8 mouse cellular contexts compared by ENCODE assay signal in the genomic region with DNA sequence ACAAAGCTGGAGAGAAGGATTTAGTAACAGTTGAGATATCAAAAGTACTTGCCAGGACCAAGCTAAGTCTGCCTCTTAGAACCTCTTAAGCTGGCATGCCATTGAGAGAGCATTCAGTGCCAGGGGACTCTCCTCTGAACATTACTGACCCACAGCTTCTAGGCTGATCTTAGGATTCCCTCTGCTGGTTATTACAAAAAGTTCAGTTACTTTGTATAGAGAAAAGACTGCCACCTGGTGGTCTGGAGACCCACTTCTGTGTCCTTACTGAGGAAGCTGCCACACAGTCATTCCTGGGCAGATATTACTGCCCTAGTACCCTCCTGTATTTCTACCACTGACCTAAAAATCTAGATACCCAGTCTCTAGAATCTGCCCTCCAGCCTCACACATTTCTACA.
DNase-seq lines count a peak whose midpoint lies in the region; ATAC-seq and TF ChIP-seq lines count a peak whose summit lies in the region.

No protein-coding gene starts in this region.

- peak; percentile 80 for TF ChIP-seq EP300 in heart, adult 2 months (IDR thresholded peaks at IDR 0.05; ENCODE audit: insufficient read depth, low read depth, low read length)

- no peak overlapping the region for H3K4me2 ChIP-seq in midbrain, embryonic 13.5 days (replicated peaks)

- DNase-seq in 3134 (ENCODE audit: extremely low read depth, insufficient read length, low spot score), result peak; percentile 41
- DNase-seq in adrenal gland, adult 2 months, result peak; percentile 78
- peak; percentile 66 for DNase-seq in embryo, embryonic 11.5 days (ENCODE audit: low read depth, low spot score)
- DNase-seq in heart, adult 2 months, result peak; percentile 70 to 72
- DNase-seq in kidney, adult 18-20 months, result peak; percentile 76
- DNase-seq in left cerebral cortex, postnatal 36 days (ENCODE audit: low spot score in 2 of 2), result peak; percentile 54 to 67

- no peaks in the 10 kb centered on the region for H3K9me3 ChIP-seq in midbrain, embryonic 13.5 days

- TF ChIP-seq CTCF in heart, adult 2 months (IDR thresholded peaks at IDR 0.05), result peak; percentile 95
- TF ChIP-seq CTCF in small intestine, adult 2 months (IDR thresholded peaks at IDR 0.05; ENCODE audit: extremely low read depth, insufficient read length, insufficient replicate concordance, low read depth, low read length), result peak; percentile 48; the same call in 1 of the 2 replicates

- H3K27me3 ChIP-seq in heart, adult 2 months (ENCODE audit: control insufficient read depth, insufficient read depth, low read length), result no peaks in the 10 kb centered on the region
- H3K27me3 ChIP-seq in midbrain, embryonic 13.5 days, result no peaks in the 10 kb centered on the region
- H3K27me3 ChIP-seq in small intestine, adult 2 months (ENCODE audit: control insufficient read depth, insufficient read depth, low read length), result no peaks in the 10 kb centered on the region

- H3K9ac ChIP-seq in heart, adult 2 months (ENCODE audit: low read depth, low read length), result no peak overlapping the region
- no peak overlapping the region for H3K9ac ChIP-seq in midbrain, embryonic 13.5 days (replicated peaks)

- intact Hi-C loops in heart, adult 2 months (cut with DNase I), result loop anchor here (1.0 to 5.0 kb wide), 4 partner anchors 44 to 229 kb away; no protein-coding TSS in a partner anchor
- intact Hi-C loops in left cerebral cortex, postnatal 36 days (cut with DNase I), result loop anchor here (1.0 to 5.0 kb wide), 2 partner anchors 92 to 214 kb away; no protein-coding TSS in a partner anchor

- no peaks in the 10 kb centered on the region for H3K79me2 ChIP-seq in heart, adult 2 months (replicated peaks; ENCODE audit: control insufficient read depth, insufficient read depth, low read length)

- no peaks in the 10 kb centered on the region for H3K36me3 ChIP-seq in heart, adult 2 months (ENCODE audit: control insufficient read depth, insufficient read depth, low read length)
- peaks cover 77% of the 10 kb centered on the region for H3K36me3 ChIP-seq in midbrain, embryonic 13.5 days
- H3K36me3 ChIP-seq in small intestine, adult 2 months (ENCODE audit: control insufficient read depth, insufficient read depth, low read length), result peaks cover 54% of the 10 kb centered on the region

- peak; percentile 74 for ATAC-seq in midbrain, embryonic 13.5 days

- H3K27ac ChIP-seq in heart, adult 2 months, result no peak overlapping the region
- H3K27ac ChIP-seq in midbrain, embryonic 13.5 days, result no peak overlapping the region
- no peak overlapping the region for H3K27ac ChIP-seq in small intestine, adult 2 months (ENCODE audit: insufficient read depth, low read depth, low read length)

- peaks cover 3% of the 10 kb centered on the region; the same call in 1 of the 2 replicates for H3K4me1 ChIP-seq in heart, adult 2 months (ENCODE audit: control insufficient read depth, insufficient read depth, low read length)
- peaks cover 23% of the 10 kb centered on the region for H3K4me1 ChIP-seq in midbrain, embryonic 13.5 days (replicated peaks)
- H3K4me1 ChIP-seq in small intestine, adult 2 months (ENCODE audit: control insufficient read depth, insufficient read depth, insufficient read length, low read length), result no peaks in the 10 kb centered on the region

- TF ChIP-seq POLR2A in heart, adult 2 months (IDR thresholded peaks at IDR 0.05; ENCODE audit: insufficient read depth, low read depth, low read length), result no peak
- TF ChIP-seq POLR2A in small intestine, adult 2 months (IDR thresholded peaks at IDR 0.05; ENCODE audit: low read depth, low read length), result no peak

- H3K4me3 ChIP-seq in heart, adult 2 months, result no peak overlapping the region
- no peak overlapping the region for H3K4me3 ChIP-seq in midbrain, embryonic 13.5 days (replicated peaks)
- H3K4me3 ChIP-seq in small intestine, adult 2 months (ENCODE audit: low read depth, low read length), result no peak overlapping the region
